Mouse (Mus musculus) gastrocnemius, adult 2 months (tissue): ENCODE data around the gene Gorasp1. TPM values are rescaled to one million over a fixed set of nuclear protein-coding genes. Genes with fewer than 3 reads are reported as not detected.

Experiments
- DNase-seq: peaks from one replicate; pipeline ENCODE4 v3.0.0; 2022
- H3K27ac ChIP-seq: fragments of 200-600 bp; 2 replicates; pipeline ENCODE4 v1.8.1; 2022; ENCODE audit warnings: mild to moderate bottlenecking
- H3K4me3 ChIP-seq: fragments of 200-600 bp; 2 replicates; pipeline ENCODE4 v1.8.1; 2022; ENCODE audit warnings: mild to moderate bottlenecking, moderate library complexity
- CTCF ChIP-seq: fragments of 200-600 bp; IDR thresholded peaks from 2 replicates; pipeline ENCODE4 v1.8.1; 2022; ENCODE audit warnings: antibody characterized with exemption, mild to moderate bottlenecking, moderate library complexity
- intact Hi-C: fragments of 180-260 bp; cut with DNase I; formaldehyde crosslinking; loops from one replicate; pipeline ENCODE4 v1.15.1; 2025
- total RNA-seq, 2 experiments: library from RNA; stranded (reverse); gene quantifications; 2 replicates each; pipeline ENCODE4 v1.2.3; 2021

Gene Gorasp1
- total RNA-seq, 2 experiments from 2014 or later: 20.5 to 21.4 TPM

DNA sequence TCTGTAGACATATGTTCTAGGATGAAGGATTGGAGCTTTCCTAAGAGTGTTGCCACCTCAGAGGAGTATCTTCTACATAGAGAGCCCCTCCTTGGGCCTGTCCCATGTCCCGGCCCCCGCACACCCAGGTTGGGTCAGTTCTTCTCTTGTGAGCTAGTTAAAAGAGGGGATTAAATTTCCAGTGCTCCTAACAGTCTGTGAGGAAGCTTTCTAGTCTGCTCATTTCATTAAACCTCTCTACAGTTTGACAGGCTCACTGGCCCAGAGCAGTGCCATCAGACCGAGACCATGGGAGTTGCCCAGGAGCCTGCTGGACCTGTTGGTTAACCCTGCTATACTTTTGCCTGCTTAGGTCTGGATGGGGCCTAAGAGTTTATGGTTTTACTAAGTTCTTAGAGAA, 28.7 kb downstream of the Gorasp1 start:
- no peak overlapping the region for H3K4me3 ChIP-seq

DNA sequence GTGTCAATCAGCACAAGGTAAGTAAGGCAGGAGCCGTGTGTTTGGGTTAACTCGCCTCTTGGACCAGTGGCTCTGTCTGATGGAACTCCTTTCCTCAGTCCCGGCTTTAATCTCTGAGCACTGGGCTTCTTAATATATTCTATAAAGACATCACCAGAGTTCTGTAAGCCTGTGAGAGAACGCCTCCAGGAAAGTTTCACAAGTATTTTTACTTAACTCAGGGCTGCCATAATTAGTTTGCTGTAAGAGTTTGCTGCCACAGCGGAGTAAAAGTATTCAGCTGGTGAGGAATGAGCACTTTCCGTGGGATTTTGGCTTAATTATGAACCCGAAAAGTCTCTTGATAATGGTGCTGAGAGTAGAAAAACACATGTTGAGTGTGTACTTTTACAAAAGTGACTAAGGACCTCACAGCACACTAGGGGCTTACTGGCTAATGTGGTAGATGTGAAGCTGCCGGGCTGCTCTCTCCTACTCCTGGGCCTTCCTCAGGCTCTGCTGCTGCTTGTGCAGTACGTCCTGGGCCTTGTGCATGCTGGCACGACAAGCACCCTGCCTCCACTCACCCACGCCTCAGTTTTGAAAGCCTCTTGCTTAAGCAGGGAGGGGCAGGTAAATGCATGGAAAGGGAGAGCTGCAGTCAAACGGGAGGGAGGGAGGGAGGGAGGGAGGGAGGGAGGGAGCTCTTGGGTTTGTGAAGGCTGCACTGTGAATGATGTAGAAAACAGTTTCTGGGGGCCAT, 34.8 kb downstream of the Gorasp1 start:
- no peak for DNase-seq
- intact Hi-C loops: no loop called here
- no peak for TF ChIP-seq CTCF
- H3K4me3 ChIP-seq: no peak overlapping the region
- no peak overlapping the region for H3K27ac ChIP-seq

More for the DNA sequence above, 28.7 kb downstream of the Gorasp1 start:
- no peak for DNase-seq
- TF ChIP-seq CTCF: no peak
- no peak overlapping the region for H3K27ac ChIP-seq
- intact Hi-C loops: no loop called here

DNA sequence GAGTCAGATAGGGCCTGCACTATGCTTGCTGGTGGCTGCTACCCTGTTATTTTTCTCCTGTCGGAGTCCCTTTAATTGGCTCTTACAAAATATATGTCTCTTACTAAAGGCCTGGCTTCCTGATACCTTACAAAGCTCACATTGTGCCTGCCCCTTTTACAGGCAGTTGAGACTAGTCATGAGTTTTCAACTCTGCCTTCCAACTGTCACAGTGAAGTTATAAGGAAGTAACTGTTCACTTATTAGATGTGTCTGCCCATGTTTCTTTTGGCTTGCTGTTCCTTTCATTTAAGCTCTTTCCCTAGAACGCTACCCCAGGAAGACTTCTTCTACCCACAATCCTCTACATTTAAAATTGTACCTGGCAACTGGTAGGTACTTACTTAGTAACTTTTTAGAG, 37.9 kb downstream of the Gorasp1 start:
- no peak overlapping the region for H3K4me3 ChIP-seq
- DNase-seq: no peak
- no peak for TF ChIP-seq CTCF
- intact Hi-C loops: loop anchor here (10.0 kb wide), 1 partner anchor 435 kb away; no protein-coding TSS in a partner anchor
- no peak overlapping the region for H3K27ac ChIP-seq

DNA sequence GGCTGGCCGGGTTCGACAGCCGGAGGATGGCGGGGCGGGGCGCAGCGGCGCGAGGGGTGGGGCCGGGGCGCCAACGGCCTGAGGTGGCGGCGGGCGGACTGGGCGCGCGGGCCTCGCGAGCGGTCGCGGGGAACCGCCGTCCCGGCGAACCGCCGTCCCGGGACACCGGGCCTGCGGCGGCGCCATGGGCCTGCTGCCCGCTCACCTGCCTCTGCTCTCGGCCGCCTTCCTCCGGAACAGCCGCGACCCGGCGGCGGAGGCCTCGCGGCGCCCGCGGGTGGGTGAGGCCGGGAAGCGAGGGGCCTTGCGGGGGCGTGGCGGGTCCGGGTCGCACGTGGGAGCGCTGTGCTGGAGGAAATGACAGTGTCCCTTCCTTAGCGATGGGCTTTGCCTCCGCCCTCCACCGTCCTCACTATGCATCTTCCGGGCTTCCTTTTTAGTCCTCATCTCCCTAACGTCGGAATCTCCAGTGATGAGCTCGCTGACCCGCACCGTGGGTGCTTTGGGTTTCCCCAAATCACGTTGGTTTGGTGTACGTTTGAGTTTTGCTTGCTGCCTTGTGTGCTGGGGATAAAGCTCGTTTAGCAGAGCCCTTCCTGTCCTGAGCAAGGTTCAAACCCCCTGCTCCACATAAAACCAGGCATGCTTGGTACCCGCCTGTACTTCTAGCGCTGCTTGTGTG, 42.2 kb downstream of the Gorasp1 start:
- intact Hi-C loops: loop anchor here (10.0 kb wide), 1 partner anchor 430 kb away; no protein-coding TSS in a partner anchor
- DNase-seq: no peak
- peak overlapping the region; percentile 94 for H3K27ac ChIP-seq
- TF ChIP-seq CTCF: no peak
- peak overlapping the region; percentile 97 for H3K4me3 ChIP-seq

DNA sequence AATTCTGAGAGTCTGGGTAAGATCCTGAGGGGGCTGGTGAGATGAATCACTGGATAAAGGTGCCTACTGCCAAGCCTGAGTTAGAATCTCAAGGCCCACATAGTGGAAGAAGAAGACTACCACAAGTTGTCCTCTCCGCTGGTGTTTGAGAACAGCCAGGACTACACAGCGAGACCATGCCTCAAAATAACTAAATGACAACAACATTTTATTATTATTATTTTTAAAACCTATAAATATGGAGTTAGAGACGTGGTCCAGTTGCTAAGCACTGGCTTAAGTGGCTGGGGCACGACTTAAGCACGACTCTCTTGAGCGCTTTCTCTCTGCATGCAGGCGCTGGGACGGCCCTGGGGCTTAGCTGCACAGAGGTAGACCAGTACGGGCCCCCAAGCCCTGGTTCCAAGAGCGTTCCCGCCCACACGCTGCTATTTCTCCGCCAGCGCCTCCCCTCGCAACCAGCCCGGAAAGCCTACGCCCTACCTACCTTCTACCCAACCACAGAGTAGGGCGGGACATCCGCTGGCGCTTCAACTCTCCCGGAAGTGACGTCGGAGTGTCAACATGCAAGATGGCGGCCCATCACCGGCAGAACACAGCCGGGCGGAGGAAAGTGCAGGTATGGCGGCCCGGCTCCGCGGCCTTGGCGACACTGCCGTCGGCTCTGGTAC, 42.9 kb downstream of the Gorasp1 start, which contains the start of gene Wdr48:
Wdr48 (plus strand) TSS at position 540 of the 671 bp plus-strand sequence.
- TF ChIP-seq CTCF: no peak
- Histone ChIP-seq H3K4me3 (peak within 1 kb of the TSS; percentile 97), H3K27ac (peak within 1 kb of the TSS; percentile 94)
- intact Hi-C loops: loop anchor here (10.0 kb wide), 1 partner anchor 430 kb away; no protein-coding TSS in a partner anchor
- peak; percentile 97 for DNase-seq

DNA sequence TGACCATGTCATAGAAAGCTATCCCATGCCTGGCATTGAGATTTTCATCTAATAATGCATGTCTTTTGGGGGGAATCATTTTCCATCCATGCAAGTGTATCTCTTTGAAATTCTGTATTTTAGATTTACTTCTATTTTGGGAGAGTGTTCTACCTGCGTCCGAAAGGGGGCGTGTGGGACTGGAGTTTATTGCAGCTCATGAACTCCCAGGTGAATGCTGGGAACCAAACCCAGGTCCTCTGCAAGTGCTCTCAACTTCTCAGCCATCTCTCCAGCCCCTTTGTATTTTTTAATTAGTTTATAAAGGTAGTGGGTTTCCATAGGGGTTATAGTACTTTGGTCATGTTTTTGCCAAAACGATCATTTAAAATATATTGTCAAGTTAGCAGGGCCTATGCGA, 43.5 kb downstream of the Gorasp1 start:
- peak overlapping the region; percentile 94; the same call in 1 of the 2 replicates for H3K27ac ChIP-seq
- no peak for DNase-seq
- TF ChIP-seq CTCF: no peak
- H3K4me3 ChIP-seq: peak overlapping the region; percentile 97
- intact Hi-C loops: loop anchor here (10.0 kb wide), 1 partner anchor 429 kb away; no protein-coding TSS in a partner anchor

DNA sequence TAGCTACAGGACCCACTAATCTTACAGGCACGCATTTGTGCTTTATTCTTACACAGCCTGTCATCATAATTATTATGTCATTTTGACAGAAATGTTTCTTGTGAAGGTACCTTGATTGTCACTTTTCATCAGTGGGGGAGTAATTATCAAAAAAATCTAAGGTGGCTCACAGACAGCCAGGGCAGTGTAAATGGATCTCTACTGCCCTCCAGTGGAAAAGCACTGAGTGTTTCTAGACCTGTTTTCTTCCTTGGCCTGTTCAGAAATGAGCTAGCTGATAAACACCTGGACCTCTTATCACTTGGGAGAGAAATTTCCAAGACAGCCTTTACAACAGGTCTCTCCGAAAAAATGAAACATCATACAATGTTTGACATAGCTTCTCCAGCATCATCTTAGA, 46.7 kb downstream of the Gorasp1 start:
- TF ChIP-seq CTCF: peak; percentile 67
- Histone ChIP-seq H3K4me3 (no peak overlapping the region), H3K27ac (no peak overlapping the region)
- DNase-seq: no peak
- intact Hi-C loops: loop anchor here (10.0 kb wide), 1 partner anchor 426 kb away; no protein-coding TSS in a partner anchor

DNA sequence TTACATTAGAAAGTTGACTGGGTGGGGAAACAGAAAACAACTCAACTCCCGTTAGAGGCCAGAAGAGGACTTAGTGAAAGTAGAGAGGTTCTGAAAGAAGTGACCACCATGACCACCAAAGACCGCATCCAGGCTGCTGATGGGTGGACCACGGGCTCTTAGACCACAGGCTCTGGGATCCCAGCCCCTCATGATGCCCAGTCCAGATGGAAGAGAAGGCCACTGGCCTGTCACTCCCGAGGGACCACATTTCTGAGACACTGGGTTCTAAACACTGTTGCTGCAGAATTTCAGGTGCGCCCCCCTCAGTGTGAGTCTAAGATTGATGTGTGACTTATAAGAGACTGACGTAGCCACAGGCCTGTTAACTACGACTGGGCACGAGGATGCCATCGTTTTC, 47.9 kb downstream of the Gorasp1 start:
- intact Hi-C loops: no loop called here
- no peak for DNase-seq

DNA sequence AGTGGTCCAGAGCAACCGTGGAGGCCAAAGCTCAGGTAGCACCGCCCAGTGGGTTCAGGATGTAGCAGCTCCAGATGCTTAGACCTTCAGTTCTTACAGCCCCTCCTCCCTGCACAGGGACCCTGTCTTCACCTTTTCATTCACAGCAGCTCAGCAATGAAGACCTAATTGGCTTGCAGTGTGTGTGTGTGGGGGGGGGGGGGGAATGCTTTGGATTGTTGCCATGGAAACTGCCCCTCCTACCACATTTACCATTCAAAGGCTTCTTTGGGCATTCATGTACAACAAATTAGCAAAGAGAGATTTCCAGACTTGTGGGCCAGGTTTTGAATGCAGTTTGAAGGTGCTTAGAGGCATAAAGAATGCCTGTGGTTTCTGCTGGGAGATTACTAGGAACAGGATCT, 48.5 kb downstream of the Gorasp1 start:
- intact Hi-C loops: no loop called here
- TF ChIP-seq CTCF: no peak
- no peak for DNase-seq

More for the DNA sequence above, 47.9 kb downstream of the Gorasp1 start:
- H3K4me3 ChIP-seq: no peak overlapping the region
- H3K27ac ChIP-seq: no peak overlapping the region
- no peak for TF ChIP-seq CTCF

DNA sequence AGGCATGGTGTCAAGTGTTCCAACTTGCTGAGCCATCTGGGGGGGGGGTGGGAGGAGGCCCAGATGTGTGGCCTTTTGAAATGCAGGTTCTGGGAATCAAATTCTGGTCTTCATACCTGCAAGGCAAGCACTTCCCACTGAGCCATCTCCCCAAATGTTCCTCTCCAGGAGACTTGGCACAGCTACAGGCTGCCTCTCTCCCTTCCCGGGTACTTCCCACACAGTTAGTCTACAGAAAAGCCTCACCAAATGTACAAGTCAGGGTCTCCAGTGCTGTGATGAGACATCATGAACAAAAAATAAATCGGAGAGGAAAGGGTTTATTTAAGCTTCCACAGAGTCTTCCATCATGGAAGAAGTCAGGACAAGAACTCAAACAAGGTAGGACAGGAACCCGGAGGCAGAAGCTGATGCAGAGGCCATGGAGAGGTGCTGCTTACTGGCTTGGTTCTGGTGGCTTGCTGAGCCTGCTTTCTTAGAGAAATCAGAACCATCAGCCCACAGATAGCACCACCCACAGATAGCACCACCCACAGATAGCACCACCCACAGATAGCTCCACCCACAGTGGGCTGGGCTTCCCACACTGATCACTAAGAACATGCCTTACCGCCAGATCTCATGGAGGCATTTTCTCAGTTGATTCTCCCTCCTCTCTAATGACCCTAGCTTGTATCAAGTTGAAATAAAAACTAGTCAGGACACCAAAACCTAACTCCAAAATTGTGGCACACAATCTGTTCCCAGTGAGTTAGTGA, 50.0 kb downstream of the Gorasp1 start:
- intact Hi-C loops: no loop called here
- Histone ChIP-seq H3K4me3 (no peak overlapping the region), H3K27ac (no peak overlapping the region)
- no peak for TF ChIP-seq CTCF
- no peak for DNase-seq

More for the DNA sequence above, 48.5 kb downstream of the Gorasp1 start:
- no peak overlapping the region for H3K27ac ChIP-seq
- H3K4me3 ChIP-seq: no peak overlapping the region

Other genes with a start within 250 kb of the Gorasp1 start
- not detected for gene Scn10a, start 218.2 kb downstream of the Gorasp1 start, total RNA-seq
- not detected for gene Scn11a, start 112.1 kb downstream of the Gorasp1 start, total RNA-seq
- gene Wdr48, start 42.7 kb downstream of the Gorasp1 start, total RNA-seq: 10 to 100 TPM; 14.3 to 15.9 TPM
- gene Ttc21a, start within 50 bp of the Gorasp1 start, total RNA-seq: not detected
- 10 to 100 TPM in 1 of 2 experiments, 1 to 10 TPM in 1; 5.9 to 12.0 TPM for gene Csrnp1, start 47.1 kb upstream of the Gorasp1 start, total RNA-seq
- gene Xirp1, start 86.0 kb upstream of the Gorasp1 start, total RNA-seq: 100 to 1,000 TPM in 1 of 2 experiments, 10 to 100 TPM in 1; 70.1 to 116 TPM
- under 1 TPM; 0.15 to 0.20 TPM for gene Cx3cr1, start 132.3 kb upstream of the Gorasp1 start, total RNA-seq
- gene Ccr8, start 154.5 kb upstream of the Gorasp1 start, total RNA-seq: not detected
- 10 to 100 TPM; 10.4 to 12.1 TPM for gene Slc25a38, start 172.8 kb upstream of the Gorasp1 start, total RNA-seq
- 100 to 1,000 TPM; 395 to 503 TPM for gene Rpsa, start 190.1 kb upstream of the Gorasp1 start, total RNA-seq
- gene Mobp, start 212.1 kb upstream of the Gorasp1 start, total RNA-seq: not detected